Mouse (Mus musculus) central nervous system, embryonic 11.5 days (tissue): ENCODE measurements around the gene Olfr889. TPM values are rescaled to one million over a fixed set of nuclear protein-coding genes. Genes with fewer than 3 reads are reported as not detected.

Experiments
- polyA plus RNA-seq: library from polyadenylated mRNA; depleted of rRNA; stranded (reverse); fragments of >200 nt; gene quantifications from 2 replicates; pipeline ENCODE4 v1.2.3, GENCODE M21; 2012; rRNA removed

The Olfr889 gene
- polyA plus RNA-seq, result 0.01 TPM in 1 of 2 replicates, not detected in the other

DNA sequence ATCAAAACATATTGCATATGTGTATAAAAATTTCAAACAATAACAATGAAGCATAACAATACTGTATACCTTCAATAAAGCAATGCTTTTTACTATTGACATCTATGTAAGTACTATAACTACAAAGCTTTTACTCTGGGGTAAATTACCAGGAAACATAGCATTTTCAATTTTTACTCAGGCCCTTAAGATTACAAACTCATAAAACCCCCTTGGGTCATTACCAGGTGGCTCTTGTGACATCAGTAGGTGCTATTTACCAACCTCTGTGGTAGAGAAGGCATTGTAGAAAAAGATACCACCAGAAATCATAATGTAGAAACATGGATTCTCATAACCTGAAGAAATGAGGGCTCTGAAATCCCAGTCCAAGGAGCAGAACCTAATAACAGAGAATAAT, at the start of gene Olfr889:
TSS of gene Olfr889 (plus strand) at position 301 of the 400 bp plus-strand sequence.

DNA sequence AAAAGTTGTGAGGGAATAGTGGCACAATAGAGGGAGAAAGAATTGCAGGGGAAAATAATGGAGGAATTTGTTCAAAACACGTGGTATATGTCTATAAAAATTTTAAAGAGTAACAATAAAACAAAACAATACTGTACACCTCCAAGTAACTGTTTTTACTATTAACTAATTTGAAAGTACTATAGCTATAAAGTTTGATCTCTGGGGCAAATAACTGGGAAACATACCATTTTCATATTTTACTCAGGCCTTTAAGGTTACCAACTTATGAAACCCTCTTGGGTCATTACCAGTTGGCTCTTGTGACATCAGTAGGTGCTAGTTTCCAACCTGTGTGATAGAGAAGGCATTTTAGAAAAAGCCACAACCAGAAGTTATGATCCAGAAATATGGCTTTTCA, 31.2 kb upstream of the Olfr889 start, which contains the start of gene Olfr887:
TSS of gene Olfr887 (plus strand) at position 301 of the 400 bp plus-strand sequence.

DNA sequence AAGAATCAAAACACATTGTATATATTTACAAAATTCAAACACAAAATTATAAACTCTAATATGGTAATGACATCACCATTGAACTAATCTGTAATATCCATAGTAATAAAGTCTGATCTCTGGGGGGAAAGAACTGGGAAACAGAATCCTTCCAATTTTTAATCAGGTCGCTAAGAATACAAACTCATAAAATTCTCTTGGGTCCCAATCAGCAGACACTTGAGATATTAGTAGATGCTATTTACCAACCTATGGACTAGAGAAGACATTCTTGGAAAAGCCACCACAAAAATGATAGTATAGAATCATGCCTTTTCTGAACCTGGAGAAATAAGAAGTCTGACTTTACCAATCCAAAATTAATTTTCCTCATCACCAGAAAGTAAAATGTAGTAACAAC, 7.2 kb upstream of the Olfr889 start, which contains the start of gene Olfr888:
TSS of gene Olfr888 (plus strand) at position 301 of the 400 bp plus-strand sequence.

DNA sequence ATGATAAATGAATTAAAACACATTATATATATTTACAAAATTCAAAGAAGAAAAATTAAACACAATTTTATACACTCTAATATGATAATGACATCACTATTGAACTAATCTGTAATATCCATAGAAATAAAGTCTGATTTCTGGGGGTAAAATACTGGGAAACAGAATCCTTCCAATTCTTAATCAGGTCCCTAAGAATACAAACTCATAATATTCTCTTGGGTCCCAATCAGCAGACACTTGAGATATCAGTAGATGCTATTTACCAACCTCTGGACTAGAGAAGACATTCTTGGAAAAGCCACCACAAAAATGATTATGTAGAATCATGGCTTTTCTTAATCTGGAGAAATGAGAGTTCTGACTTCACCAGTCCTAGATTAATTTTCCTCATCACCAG, 27.2 kb downstream of the Olfr889 start, which contains the start of gene Olfr890:
TSS of gene Olfr890 (plus strand) at position 301 of the 400 bp plus-strand sequence.

Other genes with a start within 250 kb of the Olfr889 start
- gene Olfr145, start 218.5 kb upstream of the Olfr889 start, polyA plus RNA-seq, result not detected in 2 replicates
- not detected in 2 replicates for gene Olfr878, start 197.4 kb upstream of the Olfr889 start, polyA plus RNA-seq
- not detected in 2 replicates for gene Olfr881, start 123.4 kb upstream of the Olfr889 start, polyA plus RNA-seq
- gene Olfr883, start 89.4 kb upstream of the Olfr889 start, polyA plus RNA-seq, result not detected in 2 replicates
- not detected in 2 replicates for gene Olfr884, start 68.6 kb upstream of the Olfr889 start, polyA plus RNA-seq
- not detected in 2 replicates for gene Olfr885, start 53.9 kb upstream of the Olfr889 start, polyA plus RNA-seq
- not detected in 2 replicates for gene Olfr887, start 31.1 kb upstream of the Olfr889 start, polyA plus RNA-seq
- not detected in 2 replicates for gene Olfr888, start 7.1 kb upstream of the Olfr889 start, polyA plus RNA-seq
- not detected in 2 replicates for gene Olfr890, start 27.3 kb downstream of the Olfr889 start, polyA plus RNA-seq
- not detected in 2 replicates for gene Olfr891, start 65.6 kb downstream of the Olfr889 start, polyA plus RNA-seq
- gene Olfr893, start 93.2 kb downstream of the Olfr889 start, polyA plus RNA-seq, result not detected in 2 replicates
- gene Olfr894, start 102.9 kb downstream of the Olfr889 start, polyA plus RNA-seq, result not detected in 2 replicates
- gene Olfr143, start 137.6 kb downstream of the Olfr889 start, polyA plus RNA-seq, result not detected in 2 replicates
- not detected in 2 replicates for gene Olfr895, start 152.7 kb downstream of the Olfr889 start, polyA plus RNA-seq
- not detected in 2 replicates for gene Olfr896-ps1, start 175.9 kb downstream of the Olfr889 start, polyA plus RNA-seq
- not detected in 2 replicates for gene Olfr25, start 213.9 kb downstream of the Olfr889 start, polyA plus RNA-seq
- not detected in 2 replicates for gene Olfr898, start 233.2 kb downstream of the Olfr889 start, polyA plus RNA-seq